8 mouse cellular contexts compared by ENCODE assay signal in the genomic region with DNA sequence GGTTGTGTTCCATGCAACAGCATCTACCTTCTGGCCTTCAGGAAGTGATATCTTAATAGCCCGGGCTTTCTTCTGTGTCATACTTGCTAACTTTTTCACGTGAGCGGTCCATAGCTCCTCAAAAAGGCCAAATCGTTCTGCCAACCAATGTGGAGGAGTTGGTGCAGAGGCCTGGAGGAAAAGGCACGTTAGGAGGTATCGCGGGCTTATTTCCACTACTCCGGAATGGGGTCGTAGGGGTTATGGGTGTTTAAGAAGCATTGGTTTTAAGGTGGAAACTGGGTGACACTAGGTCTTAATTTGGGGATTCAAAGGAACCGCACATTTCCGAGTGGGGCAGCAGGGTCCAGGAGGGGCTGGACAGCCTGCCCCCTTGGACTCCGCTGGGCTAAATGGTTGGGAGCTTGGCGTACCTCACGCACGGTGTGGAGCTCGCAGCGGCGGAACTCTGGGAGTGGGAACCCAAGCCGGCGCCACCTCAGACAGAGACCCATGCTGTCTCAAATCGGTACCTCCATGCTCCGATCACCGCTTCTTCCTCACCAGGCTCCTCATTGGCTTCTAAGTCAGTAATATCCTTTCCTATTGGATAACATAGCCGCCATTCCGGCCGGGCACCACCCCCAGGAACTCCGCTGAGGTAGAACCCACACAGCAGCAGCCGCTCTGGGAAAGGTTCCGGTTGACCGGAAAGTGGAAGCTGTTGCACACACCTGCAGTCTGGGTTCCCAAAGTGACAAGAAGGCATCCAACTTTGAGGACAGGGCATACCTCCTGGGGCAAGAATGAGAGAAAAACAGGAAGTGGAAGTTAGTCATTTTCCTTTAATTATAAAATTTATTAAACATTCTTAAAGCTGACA. TPM values are rescaled to one million over a fixed set of nuclear protein-coding genes. Genes with fewer than 3 reads are reported as not detected.
DNase-seq lines count a peak whose midpoint lies in the region; ATAC-seq lines count a peak whose summit lies in the region.

No protein-coding gene starts in this region.

- WGBS in heart, embryonic 13.5 days = under 1% methylated on average over 30 of the region's 30 CpGs
- WGBS in liver, embryonic 12.5 days (ENCODE audit: insufficient replicate concordance) = 2% methylated on average over 30 of the region's 30 CpGs
- under 1% methylated on average over 28 of the region's 30 CpGs for WGBS in stomach, embryonic 15.5 days

- peak overlapping the region; percentile 88 for H3K9ac ChIP-seq in heart, embryonic 13.5 days
- peak overlapping the region; percentile 82 for H3K9ac ChIP-seq in liver, embryonic 12.5 days
- peak overlapping the region; percentile 65 for H3K9ac ChIP-seq in stomach, embryonic 15.5 days

- peaks cover 35% of the 10 kb centered on the region for H3K36me3 ChIP-seq in heart, embryonic 13.5 days
- peaks cover 35% of the 10 kb centered on the region for H3K36me3 ChIP-seq in liver, embryonic 12.5 days
- H3K36me3 ChIP-seq in stomach, embryonic 15.5 days = peaks cover 25% of the 10 kb centered on the region

- H3K4me1 ChIP-seq in brown adipose tissue, adult 24 weeks (ENCODE audit: control insufficient read depth, insufficient read depth, insufficient read length, low read length) = no peaks in the 10 kb centered on the region
- peaks cover 20% of the 10 kb centered on the region for H3K4me1 ChIP-seq in heart, embryonic 13.5 days
- peaks cover 16% of the 10 kb centered on the region for H3K4me1 ChIP-seq in liver, embryonic 12.5 days
- no peaks in the 10 kb centered on the region for H3K4me1 ChIP-seq in stomach, embryonic 15.5 days

- no peaks in the 10 kb centered on the region for H3K9me3 ChIP-seq in heart, embryonic 13.5 days
- no peaks in the 10 kb centered on the region for H3K9me3 ChIP-seq in liver, embryonic 12.5 days (replicated peaks)
- no peaks in the 10 kb centered on the region for H3K9me3 ChIP-seq in stomach, embryonic 15.5 days

- 0 out of 2 replicates have a peak overlapping the region, but pooled peaks have one; percentile 11 for H3K27ac ChIP-seq in brown adipose tissue, adult 24 weeks (replicated peaks; ENCODE audit: low read depth, low read length)
- H3K27ac ChIP-seq in heart, embryonic 13.5 days (replicated peaks) = peak overlapping the region; percentile 73
- peak overlapping the region; percentile 77 for H3K27ac ChIP-seq in liver, embryonic 12.5 days
- peak overlapping the region; percentile 74 for H3K27ac ChIP-seq in stomach, embryonic 15.5 days

- DNase-seq in CD4-positive, CD25-positive, alpha-beta regulatory T cell, adult 2 months (ENCODE audit: low read depth, low spot score) = peak; percentile 92
- DNase-seq in fat pad, adult 2 months (ENCODE audit: extremely low read depth, low read depth, low spot score) = peak; percentile 56
- peak; percentile 95 for DNase-seq in kidney, postnatal 10 days
- peak; percentile 82 to 87 for DNase-seq in natural killer cell, adult 2 months (ENCODE audit: low spot score in 2 of 2)

- H3K4me2 ChIP-seq in heart, embryonic 13.5 days = peak overlapping the region; percentile 77
- peak overlapping the region; percentile 73 for H3K4me2 ChIP-seq in liver, embryonic 12.5 days
- peak overlapping the region; percentile 72 for H3K4me2 ChIP-seq in stomach, embryonic 15.5 days

- H3K27me3 ChIP-seq in heart, embryonic 13.5 days (replicated peaks) = no peaks in the 10 kb centered on the region
- H3K27me3 ChIP-seq in liver, embryonic 12.5 days (replicated peaks) = 0 out of 2 replicates have a peak, but pooled peaks cover 3% of the 10 kb centered on the region
- H3K27me3 ChIP-seq in stomach, embryonic 15.5 days (replicated peaks) = no peaks in the 10 kb centered on the region

- H3K4me3 ChIP-seq in brown adipose tissue, adult 24 weeks (ENCODE audit: insufficient read depth, low read depth, low read length) = peak overlapping the region; percentile 96
- H3K4me3 ChIP-seq in heart, embryonic 13.5 days = peak overlapping the region; percentile 77
- peak overlapping the region; percentile 83 for H3K4me3 ChIP-seq in liver, embryonic 12.5 days
- peak overlapping the region; percentile 91 for H3K4me3 ChIP-seq in stomach, embryonic 15.5 days (replicated peaks)

- ATAC-seq in heart, embryonic 13.5 days (ENCODE audit: extremely low read depth, insufficient number of reproducible peaks, low FRiP score, low TSS enrichment) = peak; percentile 86
- peak; percentile 99 for ATAC-seq in liver, embryonic 12.5 days
- ATAC-seq in stomach, embryonic 15.5 days (ENCODE audit: insufficient read depth, low FRiP score, low read depth) = peak; percentile 99

RNA-seq across cellular contexts. Expression of a gene that starts 5.4 kb away (rescaled TPM):
- polyA plus RNA-seq in brown adipose tissue, adult 24 weeks (2012; ENCODE audit: insufficient read depth, insufficient read length, missing spikeins) = 32.1 and 47.7 TPM in 2 replicates
- polyA plus RNA-seq in heart, embryonic 13.5 days (2015; fragmentation: Nextera tagmentation; extraction: Ambion mirVana) = 39.5 and 40.0 TPM in 2 replicates
- polyA plus RNA-seq in liver, embryonic 12.5 days (2016; fragmentation: Nextera tagmentation; extraction: Ambion mirVana) = 66.1 and 66.3 TPM in 2 replicates
- polyA plus RNA-seq in stomach, embryonic 15.5 days (2015; fragmentation: Nextera tagmentation; extraction: Ambion mirVana) = 46.4 and 50.2 TPM in 2 replicates

RNA-seq across cellular contexts. Expression of a gene that starts 15.2 kb away (rescaled TPM):
- polyA plus RNA-seq in brown adipose tissue, adult 24 weeks (2012; ENCODE audit: insufficient read depth, insufficient read length, missing spikeins) = 41.5 and 48.8 TPM in 2 replicates
- 61.1 and 68.7 TPM in 2 replicates for polyA plus RNA-seq in heart, embryonic 13.5 days (2015; fragmentation: Nextera tagmentation; extraction: Ambion mirVana)
- 14.1 and 15.2 TPM in 2 replicates for polyA plus RNA-seq in liver, embryonic 12.5 days (2016; fragmentation: Nextera tagmentation; extraction: Ambion mirVana)
- 18.5 and 42.6 TPM in 2 replicates for polyA plus RNA-seq in stomach, embryonic 15.5 days (2015; fragmentation: Nextera tagmentation; extraction: Ambion mirVana)

Comparison
In these comparisons a context has a peak if more than half of its experiments do, and no peak if none do; other contexts are left out.
1. Peak in every context shown above with its lines: DNase-seq, ATAC-seq, H3K4me3 ChIP-seq and H3K27ac ChIP-seq.
2. H3K27ac ChIP-seq: peak in every context shown above with its lines; median percentile 77 in liver, embryonic 12.5 days; 74 in stomach, embryonic 15.5 days; 73 in heart, embryonic 13.5 days; 11 in brown adipose tissue, adult 24 weeks.